Comparison of ENCODE assay signal across 13 mouse cellular contexts in genomic region chr10:43331931-43332701, GRCm38 (mm10).
DNase-seq lines count a peak whose midpoint lies in the region; ATAC-seq lines count a peak whose summit lies in the region.
"Had no signal": no experiment of that assay in that cellular context is flagged by ENCODE, and none has a peak within 500 bp of the region (broad histone marks: within the 10 kb centered on the region; RNA-seq: fewer than 3 reads in every experiment).

No protein-coding gene starts in this region.

- no peak overlapping the region for H3K4me3 ChIP-seq in embryonic facial prominence, embryonic 11.5 days (ENCODE audit: low read depth, low read length)
- H3K4me3 ChIP-seq in hindbrain, embryonic 14.5 days (replicated peaks; ENCODE audit: low read length): no peak overlapping the region
- no peak overlapping the region for H3K4me3 ChIP-seq in neural tube, embryonic 14.5 days (ENCODE audit: low read depth, low read length)
- H3K4me3 ChIP-seq: intestine, embryonic 15.5 days; limb, embryonic 13.5 days; megakaryocyte, embryonic 14.5 days had no signal

- H3K27me3 ChIP-seq in embryonic facial prominence, embryonic 11.5 days (ENCODE audit: control insufficient read depth, insufficient read depth, low read length): no peaks in the 10 kb centered on the region
- H3K27me3 ChIP-seq in hindbrain, embryonic 14.5 days (ENCODE audit: control insufficient read depth, insufficient read depth, low read length): no peaks in the 10 kb centered on the region
- no peaks in the 10 kb centered on the region for H3K27me3 ChIP-seq in neural tube, embryonic 14.5 days (ENCODE audit: control insufficient read depth, insufficient read depth, low read length)
- H3K27me3 ChIP-seq: intestine, embryonic 15.5 days; limb, embryonic 13.5 days; megakaryocyte, embryonic 14.5 days had no signal

- no peak overlapping the region for H3K4me2 ChIP-seq in embryonic facial prominence, embryonic 11.5 days (ENCODE audit: low read depth, low read length)
- H3K4me2 ChIP-seq in hindbrain, embryonic 14.5 days (replicated peaks): peak overlapping the region; percentile 27
- 0 out of 2 replicates have a peak overlapping the region, but pooled peaks have one; percentile 17 for H3K4me2 ChIP-seq in neural tube, embryonic 14.5 days (ENCODE audit: low read depth, low read length)
- H3K4me2 ChIP-seq: intestine, embryonic 15.5 days; limb, embryonic 13.5 days had no signal

- H3K4me1 ChIP-seq in embryonic facial prominence, embryonic 11.5 days (ENCODE audit: control insufficient read depth, insufficient read depth, low read length): no peaks in the 10 kb centered on the region; the same call in 1 of the 2 replicates
- H3K4me1 ChIP-seq in hindbrain, embryonic 14.5 days (replicated peaks; ENCODE audit: control insufficient read depth, insufficient read depth, low read length): peaks cover 22% of the 10 kb centered on the region
- peaks cover 21% of the 10 kb centered on the region for H3K4me1 ChIP-seq in neural tube, embryonic 14.5 days (ENCODE audit: control insufficient read depth, insufficient read depth, low read length)

- no peaks in the 10 kb centered on the region for H3K36me3 ChIP-seq in embryonic facial prominence, embryonic 11.5 days (replicated peaks; ENCODE audit: control insufficient read depth, insufficient read depth, low read depth, low read length)
- no peaks in the 10 kb centered on the region for H3K36me3 ChIP-seq in hindbrain, embryonic 14.5 days (replicated peaks; ENCODE audit: control insufficient read depth, insufficient read depth)
- no peaks in the 10 kb centered on the region for H3K36me3 ChIP-seq in neural tube, embryonic 14.5 days (ENCODE audit: control insufficient read depth, insufficient read depth, low read length)
- H3K36me3 ChIP-seq: intestine, embryonic 15.5 days; limb, embryonic 13.5 days had no signal

- ATAC-seq in embryonic facial prominence, embryonic 11.5 days (replicated peaks; ENCODE audit: insufficient number of reproducible peaks, low FRiP score, low TSS enrichment, low read depth): no peak; the same call in 1 of the 2 replicates
- peak; percentile 83 for ATAC-seq in hindbrain, embryonic 14.5 days (ENCODE audit: low FRiP score)
- peak; percentile 92 for ATAC-seq in neural tube, embryonic 14.5 days (ENCODE audit: low read depth)
- ATAC-seq: intestine, embryonic 15.5 days had no signal

- H3K27ac ChIP-seq in embryonic facial prominence, embryonic 11.5 days (replicated peaks; ENCODE audit: low read depth, low read length): no peak overlapping the region
- peak overlapping the region; percentile 80 for H3K27ac ChIP-seq in hindbrain, embryonic 14.5 days
- H3K27ac ChIP-seq in neural tube, embryonic 14.5 days (ENCODE audit: low read depth, low read length): peak overlapping the region; percentile 60
- H3K27ac ChIP-seq: intestine, embryonic 15.5 days; limb, embryonic 13.5 days had no signal

- peak; percentile 33 for DNase-seq in kidney, postnatal 10 days
- no peak for DNase-seq in kidney, adult 8-10 months
- peak; percentile 14 for DNase-seq in embryonic facial prominence, embryonic 11.5 days (ENCODE audit: low spot score)
- peak; percentile 61 for DNase-seq in hindbrain, embryonic 14.5 days (ENCODE audit: low spot score)
- no peak for DNase-seq in layer of hippocampus, postnatal 25 days (ENCODE audit: extremely low spot score in 1 of 2, low spot score in 1 of 2)
- DNase-seq in ovary, adult 18-20 months (ENCODE audit: low spot score): no peak
- DNase-seq: cerebellum, adult 9-11 months; gastrocnemius, postnatal 25 days; thymus, postnatal 25 days had no signal

- 33% methylated on average over 15 of the region's 15 CpGs for WGBS in embryonic facial prominence, embryonic 11.5 days
- WGBS in hindbrain, embryonic 14.5 days: 7% methylated on average over 15 of the region's 15 CpGs
- 14% methylated on average over 15 of the region's 15 CpGs for WGBS in neural tube, embryonic 14.5 days

- no peak overlapping the region for H3K9ac ChIP-seq in embryonic facial prominence, embryonic 11.5 days (replicated peaks; ENCODE audit: low read length)
- H3K9ac ChIP-seq in hindbrain, embryonic 14.5 days: no peak overlapping the region; the same call in 1 of the 2 replicates
- H3K9ac ChIP-seq in neural tube, embryonic 14.5 days (replicated peaks; ENCODE audit: low read depth, low read length): no peak overlapping the region; the same call in 1 of the 2 replicates
- H3K9ac ChIP-seq: intestine, embryonic 15.5 days; limb, embryonic 13.5 days had no signal

- H3K9me3 ChIP-seq in embryonic facial prominence, embryonic 11.5 days (replicated peaks; ENCODE audit: control insufficient read depth, low read length): no peaks in the 10 kb centered on the region
- H3K9me3 ChIP-seq in hindbrain, embryonic 14.5 days (ENCODE audit: control insufficient read depth, low read length): no peaks in the 10 kb centered on the region
- H3K9me3 ChIP-seq in neural tube, embryonic 14.5 days (ENCODE audit: control insufficient read depth, low read length): no peaks in the 10 kb centered on the region
- H3K9me3 ChIP-seq: intestine, embryonic 15.5 days; limb, embryonic 13.5 days had no signal

Comparison
In these comparisons a context has a peak if more than half of its experiments do, and no peak if none do; other contexts are left out.
1. DNase-seq: peak in kidney, postnatal 10 days (single experiment), embryonic facial prominence, embryonic 11.5 days (single experiment) and hindbrain, embryonic 14.5 days (single experiment); none in kidney, adult 8-10 months (0 of 2), layer of hippocampus, postnatal 25 days (0 of 2) and ovary, adult 18-20 months (single experiment).